Mouse (Mus musculus) megakaryocyte progenitor cell, adult 5-6 weeks (primary cell): ENCODE data around the gene Slc12a9. TPM values are rescaled to one million over a fixed set of nuclear protein-coding genes. Genes with fewer than 3 reads are reported as not detected.

Experiments used
- ATAC-seq: replicated peaks from 2 replicates; pipeline ENCODE4 v1.8.0; 2016; ENCODE audit warnings: mild to moderate bottlenecking, moderate TSS enrichment, inconsistent platforms; ENCODE audit not compliant: poor library complexity
- total RNA-seq, 2 experiments: library from RNA; stranded (forward) in 1 of 2; stranded (reverse) in 1 of 2; fragments of 157-497, 149-512 nt in 1 of 2; fragments of 200-1000 nt in 1 of 2; gene quantifications; 2 replicates each; pipeline versions ENCODE4 v1.2.3 to v1.2.4; 2015 to 2017

The Slc12a9 gene
- total RNA-seq, 2 experiments from 2014 or later, result 2.4 to 5.7 TPM

- ATAC-seq, result no peak
These were observed 14.5 kb upstream of the Slc12a9 start for GRCm38 (mm10) chr5:137347856-137348255.

GRCm38 (mm10) chr5:137346983-137347382, 13.6 kb upstream of the Slc12a9 start:
- ATAC-seq, result no peak

- ATAC-seq, result no peak
These were observed 13.0 kb upstream of the Slc12a9 start for GRCm38 (mm10) chr5:137346388-137346787.

DNA sequence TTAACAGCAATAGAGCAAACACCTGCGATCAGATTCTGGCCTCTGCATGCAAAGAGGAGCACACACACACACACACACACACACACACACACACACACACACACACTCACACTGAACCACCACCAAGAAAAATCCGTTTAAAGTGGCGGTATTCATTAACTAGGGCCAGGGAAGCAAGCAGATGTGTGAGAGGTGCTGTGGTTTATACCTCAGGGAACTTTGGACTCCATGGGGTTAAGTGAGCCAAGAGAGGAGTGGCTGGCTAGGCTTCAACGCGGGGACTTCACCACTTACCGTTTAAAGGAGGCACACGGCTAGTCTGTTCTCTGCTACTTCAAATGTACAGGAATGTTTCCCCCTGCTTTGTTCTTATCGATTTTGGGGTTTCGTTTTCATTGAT, 12.4 kb upstream of the Slc12a9 start:
- peak; percentile 57 for ATAC-seq

DNA sequence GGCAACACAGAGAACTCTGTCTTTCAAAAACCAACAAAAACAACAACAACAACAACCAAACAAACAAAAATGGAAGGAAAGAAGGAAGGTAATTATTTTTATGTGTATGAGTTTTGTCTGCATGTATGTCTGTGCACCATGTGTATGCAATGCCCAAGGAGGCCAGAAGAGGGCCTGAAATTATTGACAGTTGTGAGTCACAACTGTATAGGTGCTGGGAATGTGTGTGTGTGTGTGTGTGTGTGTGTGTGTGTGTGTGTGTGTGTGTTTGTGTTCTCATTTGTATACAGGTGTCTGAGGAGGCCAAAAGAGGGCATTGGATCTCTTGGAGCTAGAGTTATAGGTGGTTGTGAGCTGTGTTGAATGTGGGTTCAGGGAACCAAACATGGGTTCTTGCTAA, 10.5 kb upstream of the Slc12a9 start:
- no peak for ATAC-seq

GRCm38 (mm10) chr5:137343412-137343811, 10.0 kb upstream of the Slc12a9 start:
- ATAC-seq, result no peak

DNA sequence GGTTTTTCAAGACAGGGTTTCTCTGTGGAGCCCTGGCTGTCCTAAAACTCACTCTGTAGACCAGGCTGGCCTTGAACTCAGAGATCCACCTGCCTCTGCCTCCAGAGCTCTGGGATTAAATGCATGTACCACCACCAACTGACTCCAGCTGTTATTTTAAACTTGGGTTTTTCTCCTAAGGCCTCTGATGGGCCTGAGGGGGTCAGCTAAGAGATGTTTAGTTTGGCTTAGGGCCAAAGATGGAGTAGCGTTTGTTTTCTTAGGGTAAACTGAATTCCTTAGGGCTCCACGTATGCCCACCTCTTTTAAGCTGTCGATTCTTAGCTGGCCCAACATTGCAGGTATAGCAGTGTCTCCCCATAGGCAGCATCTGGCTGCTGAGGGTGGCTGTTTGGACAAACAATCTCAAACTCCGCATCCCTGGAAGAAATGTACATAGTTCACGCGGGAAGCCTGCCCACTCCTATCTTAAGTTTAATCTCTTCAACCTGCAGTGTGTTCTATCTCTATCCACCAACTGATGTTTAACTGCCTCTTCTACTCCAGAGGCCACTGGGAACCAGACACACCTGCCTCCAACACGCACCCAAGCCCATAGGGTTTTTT, 9.1 kb upstream of the Slc12a9 start:
- no peak for ATAC-seq

DNA sequence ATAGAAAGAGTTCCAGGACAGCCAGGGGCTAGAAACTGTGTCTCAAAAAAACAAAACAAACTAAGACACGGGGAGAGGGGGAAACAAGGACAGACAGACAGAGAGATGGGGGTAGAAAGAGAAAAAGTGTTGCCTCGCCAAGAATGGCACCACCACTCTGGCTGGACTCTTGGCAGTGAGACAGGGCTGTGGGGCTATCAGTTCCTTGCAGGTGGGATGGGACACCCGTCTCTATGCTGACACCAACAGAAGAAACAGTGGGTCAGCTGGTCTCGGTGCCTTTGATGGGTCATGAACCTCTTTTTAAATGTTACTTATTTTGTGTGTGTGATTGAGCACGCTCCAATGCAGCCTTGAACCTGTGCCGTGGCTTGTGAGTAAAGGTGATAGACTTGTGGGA, 6.8 kb upstream of the Slc12a9 start:
- peak; percentile 32 for ATAC-seq

GRCm38 (mm10) chr5:137339290-137339979, 6.0 kb upstream of the Slc12a9 start:
- ATAC-seq, result peak; percentile 69

DNA sequence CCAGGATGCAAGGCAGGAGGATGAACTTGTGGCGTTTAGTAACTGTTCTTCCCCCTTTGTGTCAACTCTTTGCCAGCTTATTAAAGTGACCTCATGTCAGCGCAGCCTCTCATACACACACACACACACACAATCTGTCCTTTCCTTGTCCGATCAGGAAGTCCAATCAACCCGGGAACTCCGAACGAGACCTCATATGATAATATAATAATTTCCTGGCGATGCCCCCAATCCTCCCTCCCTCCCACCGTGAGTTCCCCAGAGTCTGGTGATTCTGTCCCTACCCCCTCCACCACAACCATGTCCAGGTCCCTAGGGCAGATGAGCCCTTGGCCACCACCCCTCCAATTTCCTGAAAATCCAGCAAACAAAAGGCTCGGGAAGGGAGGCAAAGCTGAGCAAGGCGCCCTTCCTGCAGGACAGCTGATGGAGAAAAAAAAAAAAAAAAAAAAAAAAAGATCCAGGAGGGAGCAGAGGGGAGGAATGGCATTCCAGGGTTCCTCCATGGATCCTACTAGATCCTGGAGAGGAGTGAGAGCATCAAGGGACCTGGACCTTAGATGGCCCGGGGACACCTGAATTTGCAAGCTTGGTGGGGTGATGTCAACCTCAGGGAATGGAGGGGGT, 5.4 kb upstream of the Slc12a9 start:
- no peak for ATAC-seq

DNA sequence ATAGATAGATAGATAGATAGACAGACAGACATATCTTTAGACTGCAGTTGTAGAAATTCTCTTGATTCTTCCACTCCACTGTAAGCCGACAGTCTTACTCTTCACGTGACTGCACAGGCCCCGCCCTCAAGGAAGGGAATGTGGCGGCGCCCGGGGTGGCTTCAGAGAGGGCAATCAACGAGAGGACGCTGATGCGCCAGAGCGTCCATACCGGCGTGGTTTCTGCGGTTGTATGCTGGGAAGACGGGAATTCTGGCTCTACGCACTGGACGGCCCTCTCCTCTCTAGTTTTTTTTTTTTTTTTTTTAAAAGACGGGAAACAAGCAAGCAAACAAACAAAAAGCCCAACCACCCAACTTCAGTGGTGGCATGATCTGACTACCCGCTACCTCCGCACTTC, 4.9 kb upstream of the Slc12a9 start:
- peak; percentile 47 for ATAC-seq

DNA sequence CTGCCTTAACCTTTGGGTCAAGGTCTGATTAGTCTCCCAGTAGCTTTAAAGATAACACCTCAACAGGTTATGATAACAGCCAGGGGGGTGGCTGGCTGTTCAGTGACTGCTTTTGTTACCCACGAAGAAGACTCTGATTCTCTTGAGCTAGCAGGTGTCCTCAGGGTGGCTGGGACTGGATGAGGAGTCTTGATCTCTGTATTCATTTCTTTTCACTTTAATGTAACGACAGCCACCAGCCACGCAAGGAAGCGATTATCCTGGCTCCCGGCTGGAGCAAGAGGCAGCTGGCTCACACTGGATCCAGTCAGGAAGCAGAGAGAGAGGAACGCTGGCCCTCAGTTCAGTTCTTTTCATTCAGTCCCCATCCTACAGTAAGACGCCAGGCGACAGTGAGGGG, 3.8 kb upstream of the Slc12a9 start:
- no peak for ATAC-seq

- ATAC-seq, result no peak
These were observed 1.7 kb upstream of the Slc12a9 start for GRCm38 (mm10) chr5:137335066-137335465.

- no peak for ATAC-seq
These were observed 920 bp upstream of the Slc12a9 start for GRCm38 (mm10) chr5:137334317-137334716.

- ATAC-seq, result no peak
These were observed 413 bp downstream of the Slc12a9 start for GRCm38 (mm10) chr5:137332857-137333511.

DNA sequence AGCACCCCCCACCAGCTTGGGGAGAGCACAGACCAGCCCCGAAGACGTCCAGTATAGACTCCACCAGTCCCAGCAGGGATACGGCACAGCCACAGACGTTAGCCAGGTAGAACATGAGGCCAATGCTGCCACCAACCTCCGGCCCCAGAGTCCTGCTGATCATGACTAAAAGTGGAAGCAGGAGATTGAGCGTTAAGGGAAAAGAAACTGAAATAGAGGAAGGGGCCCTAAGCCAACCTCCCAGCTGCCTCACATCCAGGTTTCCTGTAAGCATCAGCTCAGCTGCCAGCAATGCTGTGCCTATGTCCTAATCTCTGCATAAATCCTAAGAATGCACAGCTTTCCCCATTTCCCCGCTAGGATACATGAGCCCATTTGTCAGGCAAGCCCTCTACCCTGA, 2.5 kb downstream of the Slc12a9 start:
- peak; percentile 15; the same call in 1 of the 2 replicates for ATAC-seq

- ATAC-seq, result peak; percentile 74
These were observed 12.4 kb downstream of the Slc12a9 start for GRCm38 (mm10) chr5:137320996-137321395.

- ATAC-seq, result no peak
These were observed 14.8 kb downstream of the Slc12a9 start for GRCm38 (mm10) chr5:137318570-137318969.

GRCm38 (mm10) chr5:137317361-137317760, 16.0 kb downstream of the Slc12a9 start:
- peak; percentile 14; the same call in 1 of the 2 replicates for ATAC-seq

- ATAC-seq, result peak; percentile 76
These were observed 18.1 kb downstream of the Slc12a9 start for GRCm38 (mm10) chr5:137315084-137315903.
